Mouse (Mus musculus) right cerebral cortex, postnatal 10 days (tissue): ENCODE measurements around the gene Abca8a.

Experiments
- DNase-seq, 2 experiments: peaks; one replicate each; pipeline ENCODE4 v3.0.0; 2021; ENCODE audit warnings: low spot score in 2 of 2

The Abca8a gene

GRCm38 (mm10) chr11:110095858-110096257 lies at the start of gene Abca8a:
TSS of gene Abca8a (minus strand) at chr11:110095978.
- DNase-seq: peak; percentile 27 to 50

- no peak for DNase-seq
Observed at GRCm38 (mm10) chr11:110145421-110145820, 49.6 kb upstream of the Abca8a start.

GRCm38 (mm10) chr11:110130760-110131159 lies 35.0 kb upstream of the Abca8a start:
- no peak for DNase-seq

DNA sequence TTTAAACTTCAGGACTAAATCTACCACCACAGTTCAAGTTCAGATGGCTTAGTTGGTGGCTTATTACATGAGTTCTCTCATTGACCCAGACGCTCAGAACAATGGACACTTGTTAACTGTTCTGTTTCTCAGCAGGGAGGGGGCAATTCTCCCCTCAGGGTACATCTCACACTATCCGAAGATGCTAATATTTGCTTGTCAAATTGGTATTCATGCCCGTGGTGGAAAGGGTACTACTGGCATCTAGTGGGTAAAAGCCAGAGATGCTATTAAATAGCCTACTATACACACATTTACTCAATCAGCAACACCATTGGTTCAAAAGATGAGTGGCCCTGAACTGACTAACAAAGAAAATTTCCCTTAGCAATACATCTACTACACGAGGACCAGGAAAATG lies 15.4 kb upstream of the Abca8a start:
- no peak for DNase-seq

- DNase-seq: no peak
Observed at GRCm38 (mm10) chr11:110101437-110101836, 5.7 kb upstream of the Abca8a start.

DNA sequence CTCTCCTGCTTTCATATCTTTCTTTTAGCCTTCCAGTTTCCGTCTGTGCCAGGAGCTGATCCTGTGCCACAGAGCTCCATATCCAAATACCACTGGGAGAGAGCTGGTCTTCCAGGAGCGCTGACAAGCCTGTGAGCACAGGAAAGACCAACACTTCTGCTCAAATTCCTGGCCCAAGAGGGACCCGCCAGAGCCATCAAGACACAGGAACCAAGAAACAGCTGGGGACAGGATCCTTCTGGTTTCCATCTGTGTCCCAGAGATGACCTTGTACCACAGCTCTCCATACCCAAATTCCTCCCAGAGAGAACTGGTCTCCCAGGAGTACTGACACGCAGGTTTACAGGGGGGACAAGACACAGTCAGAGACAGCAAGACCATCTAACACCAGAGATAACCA lies 3.1 kb upstream of the Abca8a start:
- no peak for DNase-seq

GRCm38 (mm10) chr11:110097465-110097864 lies 1.7 kb upstream of the Abca8a start:
- DNase-seq: no peak

DNA sequence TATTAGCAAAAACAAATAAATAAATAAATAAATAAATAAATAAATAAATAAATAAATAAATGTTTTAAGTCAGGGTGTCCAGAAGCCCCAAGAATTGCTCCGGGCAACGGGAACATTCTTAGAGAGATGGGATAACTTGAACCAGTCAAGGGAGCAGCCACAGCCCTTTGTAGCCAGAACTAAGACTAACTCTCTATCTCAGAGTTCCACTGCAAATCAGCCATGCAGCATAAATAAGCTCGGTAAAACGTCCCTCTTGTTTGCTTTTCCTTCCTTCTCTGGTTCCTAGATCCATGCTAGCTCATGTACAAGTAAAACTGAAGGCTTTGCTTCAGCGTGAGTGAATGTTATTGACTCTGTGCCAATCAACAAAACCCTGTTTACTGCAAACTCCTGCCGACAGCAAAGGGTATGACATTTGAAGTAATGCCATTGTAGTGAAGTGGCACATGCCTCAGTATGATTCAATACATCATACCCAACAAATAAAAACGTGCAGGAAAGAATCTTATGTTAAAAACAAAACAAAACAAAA lies 865 bp downstream of the Abca8a start:
- no peak for DNase-seq

DNA sequence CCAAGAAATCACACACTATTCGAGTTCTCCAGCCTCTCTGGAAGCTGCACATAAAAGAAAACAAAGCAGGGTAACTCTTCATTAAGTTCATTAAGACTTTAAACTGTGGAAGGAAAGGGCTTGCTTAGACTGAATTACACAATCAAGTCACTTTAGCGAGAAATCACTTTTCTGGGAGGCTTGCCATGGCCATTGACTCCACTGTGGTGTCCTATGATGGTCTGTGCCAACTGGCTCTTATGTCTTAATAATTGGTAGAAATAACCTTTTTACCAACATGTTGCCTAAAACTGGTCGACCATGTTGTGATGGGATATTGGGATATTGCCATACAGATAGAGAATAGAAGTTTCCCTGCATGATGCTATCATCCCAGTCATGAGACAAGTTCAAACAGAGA lies 1.5 kb downstream of the Abca8a start:
- peak in 1 of 2 experiments; percentile 24 for DNase-seq

GRCm38 (mm10) chr11:110091328-110091727 lies 4.5 kb downstream of the Abca8a start:
- no peak for DNase-seq

DNA sequence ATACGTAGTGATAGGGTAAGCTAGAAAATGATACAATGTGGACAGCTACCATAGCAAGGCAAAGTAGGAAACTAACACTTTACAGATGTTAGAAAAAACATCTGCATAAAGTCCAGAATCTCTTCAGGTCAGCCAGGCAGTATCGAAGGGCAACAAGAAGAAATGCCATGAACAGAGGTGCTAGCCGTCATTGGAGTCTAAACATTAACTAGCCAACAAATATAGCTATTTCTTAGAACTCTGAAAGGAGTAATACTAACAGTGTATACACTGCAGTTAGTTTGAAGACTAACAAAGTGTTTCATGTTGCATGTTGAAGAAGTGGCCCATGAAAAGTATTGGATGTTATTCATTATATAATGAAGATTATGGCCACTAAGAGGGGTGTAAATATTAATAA lies 23.6 kb downstream of the Abca8a start:
- no peak for DNase-seq

GRCm38 (mm10) chr11:110061032-110061431 lies 34.7 kb downstream of the Abca8a start:
- peak; percentile 17 to 18 for DNase-seq

GRCm38 (mm10) chr11:110060127-110060526 lies 35.7 kb downstream of the Abca8a start:
- no peak for DNase-seq

GRCm38 (mm10) chr11:110053681-110054080 lies 42.1 kb downstream of the Abca8a start:
- DNase-seq: no peak

DNA sequence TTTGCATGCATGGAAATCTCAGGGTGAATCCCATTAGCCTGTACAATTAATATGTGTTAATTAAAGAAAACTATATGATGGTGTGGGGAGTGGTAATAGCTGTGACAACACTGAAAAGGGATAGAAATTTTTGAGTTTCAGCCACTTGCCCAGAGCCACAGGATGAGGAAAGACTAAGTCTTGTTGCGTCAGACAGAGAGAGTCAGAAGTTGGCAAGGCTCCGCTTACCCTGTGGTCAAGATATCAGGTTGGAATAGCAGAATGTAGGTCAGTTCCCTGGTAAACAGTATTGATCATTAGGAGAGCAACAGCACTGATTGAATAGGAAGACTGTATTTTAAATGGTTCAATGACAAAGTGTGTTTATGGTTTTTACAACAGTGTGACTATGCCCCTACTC lies 58.0 kb downstream of the Abca8a start:
- no peak for DNase-seq

- DNase-seq: no peak
Observed at GRCm38 (mm10) chr11:110028913-110029695, 66.7 kb downstream of the Abca8a start.

- DNase-seq: no peak
Observed at GRCm38 (mm10) chr11:110010836-110011546, 84.8 kb downstream of the Abca8a start.

- peak; percentile 88 to 94 for DNase-seq
Observed at GRCm38 (mm10) chr11:109995624-109996023, 100.2 kb downstream of the Abca8a start, which contains the start of gene Abca8b. TSS of gene Abca8b (minus strand) at chr11:109995845.

- peak; percentile 27 to 42 for DNase-seq
Observed at GRCm38 (mm10) chr11:109995013-109995412, 100.8 kb downstream of the Abca8a start.

DNA sequence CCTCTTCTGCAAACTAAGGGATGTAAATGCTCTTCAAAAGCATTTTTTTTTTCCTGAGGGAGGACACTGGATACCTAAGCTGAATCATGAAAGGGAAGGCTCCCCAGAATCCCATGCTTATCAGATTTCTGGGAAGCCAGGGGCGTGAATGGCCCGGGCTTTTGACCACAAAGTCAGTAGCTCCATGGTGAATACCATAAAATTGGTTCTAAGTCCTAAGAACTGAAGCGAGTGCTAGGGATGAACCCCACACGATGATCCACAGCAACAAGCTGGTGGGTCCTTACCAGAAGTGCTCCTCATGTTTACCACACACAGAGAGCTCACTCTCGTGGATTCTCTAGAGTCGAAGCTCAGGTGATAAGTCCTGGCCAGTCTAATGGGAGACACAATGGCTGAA lies 101.8 kb downstream of the Abca8a start:
- no peak for DNase-seq

GRCm38 (mm10) chr11:109991270-109991669 lies 104.5 kb downstream of the Abca8a start:
- no peak for DNase-seq

DNA sequence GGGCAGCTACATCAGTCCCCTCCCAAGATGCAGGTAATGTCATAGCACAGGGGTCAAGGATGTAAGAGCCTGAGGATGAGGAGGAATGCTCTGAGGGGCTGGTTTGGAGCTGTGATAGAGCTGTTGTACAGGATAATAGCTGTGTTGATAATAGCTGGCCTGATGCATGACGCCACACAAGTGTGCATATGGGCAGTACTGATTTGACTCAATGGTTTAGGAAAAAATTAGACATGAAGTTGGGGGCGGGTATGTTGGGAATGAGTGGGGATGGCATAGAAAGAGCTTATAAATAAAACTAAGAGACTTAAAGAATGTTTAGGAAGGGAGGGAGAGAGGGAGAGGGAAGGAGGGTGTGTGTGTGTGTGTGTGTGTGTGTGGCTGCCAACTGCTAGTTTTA lies 105.5 kb downstream of the Abca8a start:
- no peak for DNase-seq

DNA sequence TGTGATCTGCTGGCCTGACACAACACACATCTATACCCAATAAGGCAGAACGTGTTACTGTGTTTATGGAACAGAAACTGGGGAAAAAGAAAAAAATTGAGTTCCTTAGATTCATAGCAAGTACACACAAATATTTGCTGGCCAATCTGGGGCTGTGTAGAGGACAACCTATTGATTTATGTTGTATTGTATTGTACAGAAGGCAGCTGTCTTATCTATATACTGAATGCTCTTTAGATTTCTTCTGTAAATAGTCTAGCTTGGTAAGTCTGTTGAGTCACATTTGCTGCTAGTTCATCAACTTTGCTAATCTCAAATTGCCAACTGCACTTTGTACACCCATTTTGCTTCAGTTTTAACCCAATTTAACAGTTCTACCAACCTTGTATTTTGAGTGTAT lies 107.6 kb downstream of the Abca8a start:
- DNase-seq: no peak
